Mouse (Mus musculus): ENCODE data around the gene Plcb1. TPM values are rescaled to one million over a fixed set of nuclear protein-coding genes. Genes with fewer than 3 reads are reported as not detected.
A peak's percentile ranks its signal among the peaks of the same experiment; 100 is the strongest.

The Plcb1 gene
- polyA plus RNA-seq, 1 experiment from 2014 or later = 10.9 TPM

GRCm38 (mm10) chr2:134952088-134952487 is 166.2 kb downstream of the Plcb1 start:
- WGBS = 65% methylated on average over 5 of the region's 5 CpGs
- Histone ChIP-seq H3K27me3 (replicated peaks) (no peaks in the 10 kb centered on the region), H3K9me3 (no peaks in the 10 kb centered on the region), H3K4me2 (replicated peaks) (no peak overlapping the region), H3K27ac (no peak overlapping the region), H3K4me3 (replicated peaks) (no peak overlapping the region), H3K9ac (no peak overlapping the region), H3K36me3 (no peaks in the 10 kb centered on the region), H3K4me1 (replicated peaks) (no peaks in the 10 kb centered on the region)
- ATAC-seq = no peak

GRCm38 (mm10) chr2:134956436-134956835 is 170.6 kb downstream of the Plcb1 start:
- Histone ChIP-seq H3K4me1 (replicated peaks) (no peaks in the 10 kb centered on the region), H3K4me3 (replicated peaks) (no peak overlapping the region), H3K4me2 (replicated peaks) (no peak overlapping the region), H3K27me3 (replicated peaks) (no peaks in the 10 kb centered on the region), H3K27ac (no peak overlapping the region), H3K9ac (no peak overlapping the region), H3K36me3 (no peaks in the 10 kb centered on the region), H3K9me3 (no peaks in the 10 kb centered on the region)
- WGBS = 85% methylated on average over 4 of the region's 4 CpGs
- ATAC-seq = no peak

GRCm38 (mm10) chr2:134966131-134966530 is 180.3 kb downstream of the Plcb1 start:
- ATAC-seq = no peak
- Histone ChIP-seq H3K9me3 (no peaks in the 10 kb centered on the region), H3K4me3 (replicated peaks) (no peak overlapping the region), H3K27ac (no peak overlapping the region), H3K36me3 (no peaks in the 10 kb centered on the region), H3K4me2 (replicated peaks) (no peak overlapping the region), H3K4me1 (replicated peaks) (no peaks in the 10 kb centered on the region), H3K27me3 (replicated peaks) (no peaks in the 10 kb centered on the region), H3K9ac (no peak overlapping the region)
- 84% methylated on average over 4 of the region's 4 CpGs for WGBS

GRCm38 (mm10) chr2:134968380-134968779 is 182.5 kb downstream of the Plcb1 start:
- Histone ChIP-seq H3K27ac (no peak overlapping the region), H3K9me3 (no peaks in the 10 kb centered on the region), H3K36me3 (no peaks in the 10 kb centered on the region), H3K9ac (no peak overlapping the region), H3K4me2 (replicated peaks) (no peak overlapping the region), H3K4me3 (replicated peaks) (no peak overlapping the region), H3K4me1 (replicated peaks) (no peaks in the 10 kb centered on the region), H3K27me3 (replicated peaks) (no peaks in the 10 kb centered on the region)
- WGBS = 94% methylated on average over 3 of the region's 3 CpGs
- no peak for ATAC-seq

GRCm38 (mm10) chr2:134972376-134972775 is 186.5 kb downstream of the Plcb1 start:
- Histone ChIP-seq H3K4me2 (replicated peaks) (no peak overlapping the region), H3K9ac (no peak overlapping the region), H3K9me3 (no peaks in the 10 kb centered on the region), H3K36me3 (no peaks in the 10 kb centered on the region), H3K27ac (no peak overlapping the region), H3K27me3 (replicated peaks) (no peaks in the 10 kb centered on the region), H3K4me3 (replicated peaks) (no peak overlapping the region), H3K4me1 (replicated peaks) (no peaks in the 10 kb centered on the region)
- 61% methylated on average over 6 of the region's 6 CpGs for WGBS
- no peak for ATAC-seq

GRCm38 (mm10) chr2:134974711-134975110 is 188.8 kb downstream of the Plcb1 start:
- ATAC-seq = no peak

GRCm38 (mm10) chr2:134976796-134977330 is 191.0 kb downstream of the Plcb1 start:
- Histone ChIP-seq H3K4me3 (replicated peaks) (no peak overlapping the region), H3K9me3 (no peaks in the 10 kb centered on the region), H3K4me2 (replicated peaks) (no peak overlapping the region), H3K27me3 (replicated peaks) (no peaks in the 10 kb centered on the region), H3K36me3 (no peaks in the 10 kb centered on the region), H3K4me1 (replicated peaks) (no peaks in the 10 kb centered on the region), H3K27ac (no peak overlapping the region), H3K9ac (no peak overlapping the region)
- 43% methylated on average over 3 of the region's 3 CpGs for WGBS
- no peak; the same call in 1 of the 2 replicates for ATAC-seq

More at GRCm38 (mm10) chr2:134974711-134975110, 188.8 kb downstream of the Plcb1 start:
- Histone ChIP-seq H3K27me3 (replicated peaks) (no peaks in the 10 kb centered on the region), H3K4me3 (replicated peaks) (no peak overlapping the region), H3K27ac (no peak overlapping the region), H3K9ac (no peak overlapping the region), H3K36me3 (no peaks in the 10 kb centered on the region), H3K4me2 (replicated peaks) (no peak overlapping the region), H3K9me3 (no peaks in the 10 kb centered on the region), H3K4me1 (replicated peaks) (no peaks in the 10 kb centered on the region)
- 40% methylated on average over 6 of the region's 6 CpGs for WGBS

GRCm38 (mm10) chr2:134977641-134978040 is 191.8 kb downstream of the Plcb1 start:
- Histone ChIP-seq H3K4me2 (replicated peaks) (no peak overlapping the region), H3K4me1 (replicated peaks) (no peaks in the 10 kb centered on the region), H3K27ac (no peak overlapping the region), H3K9me3 (no peaks in the 10 kb centered on the region), H3K36me3 (no peaks in the 10 kb centered on the region), H3K27me3 (replicated peaks) (no peaks in the 10 kb centered on the region), H3K9ac (no peak overlapping the region), H3K4me3 (replicated peaks) (no peak overlapping the region)
- no peak for ATAC-seq
- 84% methylated on average over 1 of the region's 1 CpGs for WGBS

- no peak overlapping the region for H3K4me3 ChIP-seq (replicated peaks)
- no peaks in the 10 kb centered on the region for H3K27me3 ChIP-seq (replicated peaks)
- H3K9me3 ChIP-seq = no peaks in the 10 kb centered on the region
- H3K4me2 ChIP-seq (replicated peaks) = no peak overlapping the region
- H3K9ac ChIP-seq = no peak overlapping the region
- no peak for ATAC-seq
- no peaks in the 10 kb centered on the region for H3K36me3 ChIP-seq
- H3K4me1 ChIP-seq (replicated peaks) = no peaks in the 10 kb centered on the region
- no peak overlapping the region for H3K27ac ChIP-seq
These were observed 195.5 kb downstream of the Plcb1 start for GRCm38 (mm10) chr2:134981394-134981793.

GRCm38 (mm10) chr2:134984884-134985283 is 199.0 kb downstream of the Plcb1 start:
- Histone ChIP-seq H3K27me3 (replicated peaks) (no peaks in the 10 kb centered on the region), H3K9ac (no peak overlapping the region), H3K4me1 (replicated peaks) (no peaks in the 10 kb centered on the region), H3K36me3 (no peaks in the 10 kb centered on the region), H3K9me3 (no peaks in the 10 kb centered on the region), H3K4me2 (replicated peaks) (no peak overlapping the region), H3K4me3 (replicated peaks) (no peak overlapping the region), H3K27ac (no peak overlapping the region)
- ATAC-seq = no peak
- WGBS = 88% methylated on average over 3 of the region's 3 CpGs

GRCm38 (mm10) chr2:134987978-134988377 is 202.1 kb downstream of the Plcb1 start:
- no peak overlapping the region for H3K4me2 ChIP-seq (replicated peaks)
- WGBS = 76% methylated on average over 5 of the region's 5 CpGs
- H3K36me3 ChIP-seq = no peaks in the 10 kb centered on the region
- no peak overlapping the region for H3K4me3 ChIP-seq (replicated peaks)
- H3K27me3 ChIP-seq (replicated peaks) = no peaks in the 10 kb centered on the region
- H3K9ac ChIP-seq = no peak overlapping the region
- no peak for ATAC-seq
- H3K4me1 ChIP-seq (replicated peaks) = no peaks in the 10 kb centered on the region
- H3K27ac ChIP-seq = no peak overlapping the region
- no peaks in the 10 kb centered on the region for H3K9me3 ChIP-seq

- WGBS = 40% methylated on average over 9 of the region's 9 CpGs
- Histone ChIP-seq H3K9me3 (no peaks in the 10 kb centered on the region), H3K27ac (no peak overlapping the region), H3K36me3 (no peaks in the 10 kb centered on the region), H3K4me3 (replicated peaks) (no peak overlapping the region), H3K9ac (no peak overlapping the region), H3K4me2 (replicated peaks) (no peak overlapping the region), H3K27me3 (replicated peaks) (no peaks in the 10 kb centered on the region), H3K4me1 (replicated peaks) (no peaks in the 10 kb centered on the region)
- ATAC-seq = peak; percentile 92
These were observed 203.9 kb downstream of the Plcb1 start for GRCm38 (mm10) chr2:134989650-134990292.

GRCm38 (mm10) chr2:135007134-135007533 is 221.3 kb downstream of the Plcb1 start:
- no peaks in the 10 kb centered on the region for H3K27me3 ChIP-seq (replicated peaks)
- H3K36me3 ChIP-seq = no peaks in the 10 kb centered on the region
- H3K27ac ChIP-seq = no peak overlapping the region
- ATAC-seq = no peak
- WGBS = 95% methylated on average over 1 of the region's 1 CpGs
- no peaks in the 10 kb centered on the region for H3K4me1 ChIP-seq (replicated peaks)
- no peaks in the 10 kb centered on the region for H3K9me3 ChIP-seq
- H3K9ac ChIP-seq = no peak overlapping the region
- no peak overlapping the region for H3K4me3 ChIP-seq (replicated peaks)
- no peak overlapping the region for H3K4me2 ChIP-seq (replicated peaks)

Data from intestine, embryonic 15.5 days (tissue).